Mouse (Mus musculus) right cerebral cortex, postnatal 14 days (tissue): ENCODE measurements around the gene 1500011B03Rik.

ENCODE experiments used
- DNase-seq: peaks from one replicate; pipeline ENCODE4 v3.0.0; 2022

Gene 1500011B03Rik

GRCm38 (mm10) chr5:114808385-114808784 is 14.9 kb downstream of the 1500011B03Rik start:
- DNase-seq, result no peak

- DNase-seq, result no peak
These were observed 15.4 kb downstream of the 1500011B03Rik start for GRCm38 (mm10) chr5:114807893-114808292.

- DNase-seq, result no peak
These were observed 15.8 kb downstream of the 1500011B03Rik start for GRCm38 (mm10) chr5:114807468-114807867.

- no peak for DNase-seq
These were observed 16.2 kb downstream of the 1500011B03Rik start for GRCm38 (mm10) chr5:114807063-114807462.

GRCm38 (mm10) chr5:114806636-114807035 is 16.6 kb downstream of the 1500011B03Rik start:
- DNase-seq, result no peak

DNA sequence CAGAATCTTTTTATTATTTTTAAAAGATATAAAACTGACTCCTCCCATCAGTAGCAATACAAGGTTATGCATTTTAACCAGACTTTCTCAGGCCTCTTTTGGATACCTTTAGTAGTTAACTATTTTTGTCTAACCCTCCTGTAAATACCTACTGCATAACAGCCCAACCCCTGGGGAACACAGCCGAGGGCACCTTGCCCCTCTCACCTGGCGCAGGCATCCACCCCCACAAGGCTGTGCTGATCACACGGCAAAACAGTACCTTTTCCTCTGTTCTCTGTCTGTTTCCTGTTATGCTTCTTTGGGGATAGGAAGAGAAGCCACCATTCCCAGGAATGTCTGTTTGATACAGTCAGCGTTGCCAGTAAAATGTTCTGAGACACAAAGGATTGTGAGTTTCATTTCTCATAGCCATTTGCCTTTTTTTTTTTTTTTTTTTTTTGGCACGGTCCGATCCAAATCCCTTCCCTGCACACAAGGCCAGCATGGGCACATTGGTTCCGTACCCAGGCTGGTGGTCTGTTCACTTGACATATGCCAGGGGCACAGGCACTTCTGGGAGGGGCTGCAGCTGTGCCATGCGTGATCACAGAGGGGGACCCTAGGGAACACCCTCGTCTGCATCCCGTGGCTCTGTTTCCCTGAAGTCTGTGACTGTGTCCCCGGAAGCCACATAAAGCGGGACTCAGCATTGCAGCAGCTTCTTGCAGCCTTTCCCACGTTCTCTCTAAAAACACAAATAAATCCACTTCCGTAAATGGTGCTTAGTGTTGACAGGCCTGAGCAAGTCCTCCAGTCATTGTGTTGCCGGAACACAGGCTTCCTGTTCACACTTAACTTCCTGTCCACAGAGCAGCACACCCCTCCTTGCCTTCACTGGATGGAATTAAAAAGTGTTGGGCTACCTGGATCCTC is 17.6 kb downstream of the 1500011B03Rik start:
- no peak for DNase-seq

- peak; percentile 64 for DNase-seq
These were observed 18.3 kb downstream of the 1500011B03Rik start for GRCm38 (mm10) chr5:114804958-114805357.

GRCm38 (mm10) chr5:114804335-114804734 is 18.9 kb downstream of the 1500011B03Rik start:
- DNase-seq, result no peak

DNA sequence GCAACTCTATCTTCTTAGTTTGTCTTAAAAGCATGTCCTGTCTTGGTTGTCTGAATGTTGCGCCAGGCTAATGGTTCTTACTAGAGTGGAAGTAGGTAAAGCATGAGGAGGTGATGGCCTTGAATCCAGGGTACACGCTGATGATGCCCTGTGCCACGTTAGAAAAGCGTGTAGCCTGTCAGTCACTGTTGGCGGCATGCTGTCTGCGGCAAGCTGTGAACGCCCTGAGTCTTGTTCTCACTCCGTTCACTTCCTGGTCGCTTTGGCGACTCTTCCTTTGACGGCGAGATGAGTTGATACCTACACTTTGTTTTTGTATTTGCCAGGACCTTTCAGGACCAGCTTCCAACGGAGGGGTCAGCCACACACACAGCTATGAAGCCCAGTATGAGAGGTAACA is 20.0 kb downstream of the 1500011B03Rik start:
- no peak for DNase-seq

DNA sequence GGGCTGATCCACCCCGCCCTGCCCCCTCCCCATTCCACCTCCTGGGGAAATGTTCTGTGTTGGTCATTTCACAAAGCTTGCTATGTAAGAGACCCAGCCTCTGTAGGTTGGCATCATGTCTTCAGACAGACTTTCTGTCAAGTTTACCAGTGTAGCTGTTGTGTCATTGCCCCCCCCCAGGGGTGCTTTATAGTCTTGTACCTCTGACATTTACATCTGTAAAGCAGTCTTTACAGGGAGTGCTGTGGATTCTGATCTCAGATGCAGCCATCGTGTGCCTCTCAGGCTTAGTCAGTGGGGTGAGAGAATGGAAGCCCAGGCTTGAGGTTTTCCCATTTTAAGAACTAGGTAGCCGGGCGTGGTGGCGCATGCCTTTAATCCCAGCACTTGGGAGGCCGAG is 21.4 kb downstream of the 1500011B03Rik start:
- DNase-seq, result no peak

GRCm38 (mm10) chr5:114801049-114801448 is 22.2 kb downstream of the 1500011B03Rik start:
- DNase-seq, result no peak

- DNase-seq, result no peak
These were observed 23.4 kb downstream of the 1500011B03Rik start for GRCm38 (mm10) chr5:114799848-114800247.

DNA sequence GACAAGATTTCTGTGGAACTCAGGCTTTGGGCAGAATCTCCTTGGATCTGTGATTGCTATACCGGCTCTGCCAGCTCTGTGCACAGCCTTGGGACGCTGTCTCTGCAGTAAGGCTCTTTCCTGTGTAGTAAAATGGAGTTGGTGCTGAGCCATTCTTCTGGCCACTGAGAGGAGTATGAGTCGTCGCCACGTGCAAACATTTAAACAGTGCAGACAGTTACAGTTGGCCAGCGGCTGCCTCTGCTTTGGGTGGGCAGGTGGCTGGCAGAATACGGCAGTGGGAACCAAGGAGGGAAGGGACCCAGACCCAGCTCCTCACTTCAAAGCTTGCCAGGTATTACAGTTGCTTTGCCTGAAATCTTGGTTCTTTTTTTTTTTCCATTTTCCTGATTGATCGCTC is 26.0 kb downstream of the 1500011B03Rik start:
- DNase-seq, result no peak

GRCm38 (mm10) chr5:114796299-114797012 is 26.8 kb downstream of the 1500011B03Rik start:
- peak; percentile 55 for DNase-seq

- no peak for DNase-seq
These were observed 27.6 kb downstream of the 1500011B03Rik start for GRCm38 (mm10) chr5:114795653-114796052.

GRCm38 (mm10) chr5:114795231-114795630 is 28.0 kb downstream of the 1500011B03Rik start:
- no peak for DNase-seq

DNA sequence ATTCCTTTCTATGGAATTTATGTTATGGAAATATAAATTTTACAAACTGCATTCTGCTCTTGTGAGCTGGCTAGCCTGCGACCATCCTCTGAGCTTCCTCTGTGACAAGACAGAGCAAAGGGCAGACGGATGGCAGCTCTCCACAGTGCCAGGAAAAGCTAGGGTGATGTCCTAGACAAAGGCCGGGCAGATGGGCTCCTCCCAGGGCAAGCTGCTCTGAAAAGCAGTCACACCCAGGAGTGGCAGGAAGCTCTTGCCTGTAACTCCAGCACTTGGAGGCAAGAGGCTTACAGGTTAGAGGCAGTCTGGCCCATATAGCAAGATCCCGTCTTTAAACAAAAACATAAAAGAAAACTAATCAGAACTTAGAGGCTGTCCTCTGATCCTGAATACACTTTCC is 28.7 kb downstream of the 1500011B03Rik start:
- DNase-seq, result no peak

DNA sequence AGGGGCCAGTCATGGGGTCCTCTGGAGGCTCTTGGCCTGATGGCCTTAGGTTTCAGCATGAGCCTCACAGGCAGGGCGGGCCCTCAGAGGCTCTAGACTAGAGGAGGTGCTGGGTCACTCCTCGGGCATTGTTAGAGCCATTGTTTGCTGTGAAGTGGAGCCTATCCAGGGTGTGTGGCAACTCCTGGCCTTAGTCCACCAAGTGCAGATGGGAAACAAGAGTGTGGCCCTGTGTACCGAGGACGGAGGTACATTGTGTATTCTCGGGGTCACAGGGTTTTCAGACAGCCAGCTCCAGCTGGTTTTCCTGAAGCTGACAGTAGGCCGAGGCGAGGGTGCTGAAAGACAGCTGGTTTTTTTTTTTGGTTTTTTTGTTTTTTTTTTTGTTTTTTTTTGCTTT is 30.0 kb downstream of the 1500011B03Rik start:
- no peak for DNase-seq

GRCm38 (mm10) chr5:114785196-114785595 is 38.1 kb downstream of the 1500011B03Rik start:
- DNase-seq, result no peak

GRCm38 (mm10) chr5:114784622-114785165 is 38.6 kb downstream of the 1500011B03Rik start:
- DNase-seq, result no peak

DNA sequence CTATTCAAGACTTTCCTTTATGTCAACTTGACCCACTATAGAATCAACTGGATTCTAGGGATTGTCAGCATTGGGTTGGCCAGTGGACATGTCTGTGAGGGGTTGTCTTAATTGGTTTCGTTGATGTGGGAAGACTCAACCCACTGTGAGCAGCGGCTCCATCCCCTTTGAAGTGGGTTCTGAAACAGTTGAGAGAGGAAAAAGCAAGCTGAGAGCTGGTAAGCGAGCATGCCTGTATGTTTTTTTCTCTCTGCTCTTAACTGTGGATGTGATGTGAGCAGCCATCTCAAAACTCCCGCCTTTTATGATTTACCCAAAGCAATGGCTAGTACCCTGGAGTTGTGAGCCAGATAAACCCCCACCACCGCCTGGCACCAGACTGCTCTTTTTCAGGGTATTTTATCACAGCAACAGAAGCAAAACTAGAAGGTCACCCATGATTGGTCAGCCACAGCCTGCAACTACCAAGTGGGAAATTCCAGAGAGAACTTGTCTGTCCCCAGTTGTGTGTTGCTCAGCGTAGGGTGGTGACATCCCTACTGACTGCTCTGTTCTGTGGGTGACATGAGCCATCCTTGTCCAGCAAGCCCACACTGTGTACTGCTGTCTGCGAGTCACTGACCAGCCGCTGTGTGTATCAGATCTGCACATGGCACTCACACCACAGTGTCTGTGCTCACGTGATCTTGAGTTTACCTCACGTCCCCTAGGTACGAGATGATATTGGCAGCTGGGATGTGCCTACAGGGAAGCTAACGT is 39.7 kb downstream of the 1500011B03Rik start:
- no peak for DNase-seq

- DNase-seq, result no peak
These were observed 40.3 kb downstream of the 1500011B03Rik start for GRCm38 (mm10) chr5:114782991-114783390.

- no peak for DNase-seq
These were observed 42.4 kb downstream of the 1500011B03Rik start for GRCm38 (mm10) chr5:114780912-114781311.
